Mouse (Mus musculus) kidney, adult 18-20 months (tissue): ENCODE results near the gene Sorl1.
"Not testable (repeated sequence)": the region's sequence is repeated elsewhere in the genome, so short reads cannot be mapped to it uniquely, and the experiment has no call there.

Experiments
- DNase-seq: peaks from one replicate; pipeline ENCODE4 v3.0.0; 2021

Sorl1 gene

DNA sequence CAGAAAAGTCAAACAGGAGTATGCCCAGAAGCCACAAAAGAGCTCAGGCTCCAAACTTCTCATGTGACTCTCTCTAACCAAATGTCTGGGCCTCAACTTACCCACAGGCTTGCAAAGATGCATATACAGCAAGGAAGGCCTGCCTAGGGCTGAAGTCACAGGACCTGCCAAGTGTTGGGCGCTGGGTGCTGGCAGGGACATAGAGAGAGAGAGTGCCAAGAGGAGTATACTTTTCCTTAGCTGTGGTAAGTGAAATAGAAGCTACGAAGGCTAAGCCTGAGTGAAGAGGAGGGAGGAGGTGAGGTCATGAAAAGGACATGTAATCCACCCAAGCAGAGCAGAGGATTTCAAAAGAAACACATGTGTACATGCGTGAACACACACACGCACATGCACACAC lies 32.5 kb downstream of the Sorl1 start:
- no peak for DNase-seq

DNA sequence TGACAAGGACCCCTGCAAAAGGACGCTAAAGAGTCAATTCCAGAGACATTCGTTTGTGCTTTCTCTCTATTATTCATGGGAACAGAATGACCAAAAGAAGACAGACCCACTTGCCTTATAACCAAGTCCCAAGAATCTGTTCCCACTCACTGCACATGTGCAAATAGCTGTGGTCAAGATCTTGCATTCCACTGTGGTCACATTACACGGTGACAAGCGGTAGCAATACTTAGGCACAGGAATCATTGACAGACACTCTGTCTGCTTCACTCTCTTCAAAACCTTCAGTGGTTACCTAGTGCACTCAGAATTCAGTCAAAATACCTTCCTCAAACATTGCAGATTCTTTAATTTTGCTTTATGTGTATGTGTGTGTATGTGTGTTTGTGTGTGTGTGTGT lies 36.2 kb downstream of the Sorl1 start:
- no peak for DNase-seq

DNA sequence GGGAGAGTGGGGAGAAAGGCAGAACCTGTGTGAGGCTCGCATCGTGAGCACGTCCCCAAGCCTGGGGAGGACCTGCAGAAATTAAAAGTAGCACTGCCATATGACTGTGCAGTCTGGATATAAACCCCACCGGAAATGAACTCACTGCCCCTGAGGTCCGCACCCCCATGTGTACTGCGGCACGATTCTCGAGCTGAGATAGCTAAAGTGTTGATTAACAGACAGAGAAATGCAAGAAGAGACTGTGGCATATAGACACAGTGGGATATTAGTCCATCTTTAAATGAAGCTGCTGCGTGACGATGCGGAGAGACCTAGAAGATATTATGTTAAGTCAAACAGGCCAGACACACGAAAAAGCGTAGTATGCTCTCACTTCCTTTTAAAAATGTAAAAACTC lies 38.1 kb downstream of the Sorl1 start:
- DNase-seq: no peak

DNA sequence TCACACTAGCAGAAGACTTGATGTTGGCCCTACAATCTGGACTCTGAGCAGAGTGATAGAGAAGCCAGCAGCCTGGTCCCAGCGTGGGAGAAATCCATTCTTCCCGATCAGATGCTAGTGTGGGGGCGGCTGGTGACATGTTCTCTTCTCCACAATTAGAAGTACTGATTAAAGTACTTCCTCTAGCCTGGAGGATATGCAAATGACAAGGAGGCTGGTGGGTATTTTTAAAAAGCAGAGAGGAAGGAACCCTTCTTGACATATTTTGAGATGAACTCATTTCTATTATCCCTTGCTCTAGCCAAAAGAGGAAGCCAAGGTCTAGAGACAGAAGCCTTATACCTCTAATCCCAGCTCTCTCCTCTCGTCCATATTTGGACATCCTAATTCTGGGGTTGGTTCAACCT lies 40.4 kb downstream of the Sorl1 start:
- DNase-seq: no peak

DNA sequence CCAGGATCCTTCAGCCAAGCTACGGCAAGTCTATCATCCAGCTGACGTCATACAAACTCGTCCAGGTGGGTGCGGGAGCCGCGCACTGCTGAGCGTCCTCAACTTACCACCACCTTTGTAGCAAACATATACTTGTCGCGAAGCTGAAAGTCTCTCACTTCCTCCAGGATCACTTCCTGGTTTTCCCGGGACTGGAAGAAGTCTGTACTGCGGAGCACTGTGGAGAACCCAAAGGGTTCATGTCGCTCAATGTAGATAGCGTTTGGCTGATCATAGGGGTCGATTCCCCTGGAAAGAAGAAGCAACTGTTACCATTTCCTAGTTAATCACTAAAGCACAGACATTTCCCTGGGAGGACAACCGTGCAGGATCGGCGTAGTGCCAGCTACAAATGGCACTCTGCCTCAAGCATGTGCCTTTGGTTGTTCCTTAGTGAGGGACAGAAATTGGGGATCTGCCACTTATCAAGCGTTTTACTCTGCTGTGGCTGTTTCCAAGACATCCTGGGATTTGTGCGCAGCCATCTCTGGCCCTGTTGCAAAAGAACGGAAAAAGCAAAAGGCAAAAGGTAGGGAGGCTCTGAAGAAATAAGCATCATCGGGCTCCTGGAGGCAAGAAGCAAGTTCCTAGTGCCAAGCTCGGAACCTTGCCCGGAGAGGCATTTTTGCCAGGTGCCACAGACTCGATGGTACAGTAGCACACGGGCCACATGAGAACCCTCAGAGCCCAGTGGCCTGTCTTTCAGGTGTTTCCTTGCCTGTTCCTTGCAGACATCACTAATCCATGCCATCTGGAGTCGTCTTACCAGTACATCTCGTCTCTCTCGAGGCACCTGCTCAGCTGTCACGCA lies 42.2 kb downstream of the Sorl1 start:
- DNase-seq: no peak

DNA sequence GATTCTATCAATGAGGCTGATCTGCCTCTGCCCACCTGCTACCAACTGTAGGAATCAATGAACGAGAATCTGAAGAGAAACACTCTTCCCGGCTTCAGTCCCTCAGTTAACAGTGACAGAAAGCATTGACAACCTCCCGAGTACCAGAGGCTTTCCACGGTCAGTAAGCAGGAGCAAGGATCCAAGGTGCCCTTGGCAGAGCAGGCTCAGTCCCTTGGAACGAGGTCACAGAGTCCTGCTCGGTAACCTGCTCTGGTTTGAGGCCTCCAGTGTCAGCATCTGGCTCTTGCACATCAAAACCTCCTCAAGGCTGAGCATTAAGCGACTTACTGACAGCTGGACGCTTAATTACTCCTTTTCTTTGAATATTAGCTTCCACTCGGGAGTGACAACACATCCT lies 43.4 kb downstream of the Sorl1 start:
- DNase-seq: peak; percentile 59

DNA sequence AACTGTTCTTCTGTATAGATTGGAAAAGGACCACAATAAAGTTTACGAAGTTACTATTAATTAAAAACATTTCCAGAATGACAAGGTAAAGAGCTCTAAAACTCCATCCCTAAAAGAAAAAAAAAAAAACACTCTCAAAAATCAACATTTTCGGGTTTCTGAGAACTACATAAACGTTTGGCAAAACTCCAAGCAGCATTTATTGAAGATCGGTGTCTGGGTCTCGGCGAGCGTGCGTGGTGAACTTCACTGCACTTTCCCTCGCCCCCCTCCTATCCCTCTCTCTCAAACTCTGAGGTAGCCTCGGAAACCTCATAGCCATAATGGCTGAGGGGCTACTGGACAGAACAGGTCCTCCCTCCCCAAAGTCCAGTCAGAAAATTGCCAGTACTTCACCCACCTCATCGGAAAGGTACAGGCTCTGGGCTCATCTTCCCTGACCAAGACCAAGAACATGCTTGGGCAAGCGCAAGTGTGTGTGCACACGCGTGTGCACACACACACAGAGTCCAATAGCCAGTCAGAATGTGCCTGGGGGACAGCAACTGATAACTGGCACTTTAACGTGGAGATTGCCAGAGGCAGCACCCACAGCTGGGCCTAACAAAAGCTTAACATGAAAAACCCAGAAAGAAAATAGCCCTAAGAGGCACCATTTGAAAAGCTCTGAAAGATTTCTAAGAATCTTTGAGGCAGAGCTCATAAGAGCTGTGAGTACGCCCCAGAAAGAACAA lies 46.8 kb downstream of the Sorl1 start:
- no peak for DNase-seq

DNA sequence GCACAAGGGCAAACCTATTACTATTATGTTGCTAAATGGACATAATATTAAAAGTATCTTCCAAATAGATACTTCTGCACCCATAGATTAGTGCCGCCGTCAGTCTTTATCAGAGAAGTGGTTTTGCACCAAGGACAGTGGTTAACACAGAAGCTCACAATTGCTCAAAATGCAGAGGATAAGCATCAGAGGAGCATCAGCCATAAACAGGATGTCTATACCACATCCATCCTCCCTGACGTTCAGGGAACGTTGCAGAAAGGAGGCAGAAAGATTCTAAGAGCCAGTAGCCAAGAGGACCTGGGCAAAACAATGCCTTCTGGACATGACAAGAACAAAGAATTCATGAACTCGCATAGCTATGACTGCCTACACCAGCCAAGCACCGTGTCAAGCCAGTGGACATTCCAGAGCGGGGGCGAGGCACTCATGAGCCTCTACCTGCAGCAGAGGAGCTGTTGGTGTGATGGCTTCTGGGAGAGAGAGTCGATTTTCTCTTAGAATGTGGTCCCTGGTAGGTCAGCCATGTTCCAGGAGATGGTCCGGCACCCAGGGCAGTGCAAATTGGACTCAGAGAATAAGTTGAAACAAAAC lies 47.7 kb downstream of the Sorl1 start:
- DNase-seq: no peak

DNA sequence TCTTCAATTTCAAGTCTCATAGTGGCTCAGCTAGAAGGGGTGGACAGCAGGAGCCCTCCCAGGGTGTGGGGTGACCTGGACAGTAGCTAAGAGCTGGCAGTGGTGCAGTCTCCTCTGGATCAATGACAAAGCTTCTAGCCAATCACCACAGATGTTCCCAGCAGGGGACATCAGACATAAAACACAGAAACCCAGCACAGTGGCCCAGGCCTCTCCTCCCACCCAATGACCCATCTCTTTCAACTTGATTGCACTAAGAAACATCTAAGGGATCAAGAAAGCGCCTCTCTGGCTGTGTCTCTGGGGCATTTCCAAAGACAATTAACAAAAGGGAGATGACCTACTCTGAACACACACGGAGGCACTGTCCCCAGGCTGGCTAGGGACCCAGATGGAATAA lies 48.9 kb downstream of the Sorl1 start:
- DNase-seq: no peak

DNA sequence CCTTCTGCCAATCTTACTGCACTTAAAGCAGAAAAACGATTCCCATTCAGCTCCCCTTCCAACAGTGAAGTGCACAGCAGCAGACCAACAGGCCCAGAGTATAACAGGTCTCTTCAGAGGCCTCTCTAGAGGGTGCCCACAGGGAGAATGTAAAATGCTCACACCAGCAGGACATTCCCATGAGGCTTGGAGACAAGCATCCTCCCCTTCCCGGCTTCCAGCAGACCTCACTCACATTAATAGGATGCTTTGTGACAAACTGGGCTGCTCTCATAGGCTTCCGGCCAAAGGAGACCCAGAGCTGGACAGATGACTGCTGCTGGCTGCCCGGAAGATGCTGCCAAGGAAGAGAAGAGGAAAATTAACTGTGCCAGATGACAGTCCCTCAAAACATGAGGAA lies 52.1 kb downstream of the Sorl1 start:
- DNase-seq: no peak

DNA sequence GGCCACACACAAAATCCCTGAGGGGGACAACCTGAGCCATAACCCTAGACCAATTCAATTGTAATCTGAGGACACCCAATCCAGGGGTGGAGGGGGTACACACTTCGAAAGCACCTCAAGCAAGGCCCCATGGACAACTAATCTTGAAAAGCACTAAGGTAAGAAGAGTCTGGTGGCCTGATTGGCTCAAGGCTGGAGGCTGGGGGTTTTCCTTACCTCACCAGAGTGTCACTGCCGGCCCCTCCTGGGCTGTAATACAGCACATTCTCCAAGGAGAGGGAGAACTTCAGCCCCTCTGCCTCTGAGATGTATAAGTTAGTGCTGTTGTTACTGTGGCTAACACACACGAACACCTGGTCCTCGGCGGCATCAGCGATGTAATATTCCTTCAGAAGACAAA lies 53.2 kb downstream of the Sorl1 start:
- no peak for DNase-seq

DNA sequence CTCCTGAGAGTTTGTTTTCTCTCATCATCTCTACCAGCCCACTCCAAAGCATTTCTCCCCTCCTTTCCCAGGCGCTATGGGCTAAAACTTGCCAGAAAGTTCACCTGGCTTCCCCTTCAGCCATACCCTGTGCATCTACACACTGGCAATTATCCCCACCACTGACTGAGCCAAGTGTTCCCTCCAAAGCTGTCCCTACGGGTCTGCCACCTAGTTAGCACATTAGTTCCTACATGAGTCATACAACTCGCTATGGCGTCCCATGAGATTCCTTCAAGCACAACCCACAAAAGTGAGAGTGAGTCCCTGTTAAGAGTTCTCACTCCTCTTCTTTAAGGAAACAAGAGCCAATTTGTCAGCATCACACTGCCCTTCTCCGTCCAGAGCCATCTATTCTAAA lies 54.6 kb downstream of the Sorl1 start:
- DNase-seq: no peak

DNA sequence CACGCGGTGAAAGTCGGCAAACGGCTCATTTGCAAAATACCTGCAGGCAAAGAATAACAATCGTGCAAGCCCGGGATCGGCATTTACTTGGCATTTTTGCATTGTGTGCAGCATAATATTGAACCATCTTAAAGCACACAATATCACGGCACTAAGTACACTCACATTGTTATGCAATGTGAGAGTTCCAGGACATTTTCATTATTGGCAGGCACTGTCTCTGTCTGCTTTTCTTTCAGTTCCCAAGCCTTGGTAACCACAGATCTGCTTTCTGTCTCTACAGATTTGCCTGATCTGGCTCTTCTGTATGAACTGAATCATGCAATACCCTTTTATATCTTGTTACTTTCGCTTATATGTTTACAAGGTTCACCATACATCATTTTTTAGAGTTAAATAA lies 56.1 kb downstream of the Sorl1 start:
- no peak for DNase-seq

DNA sequence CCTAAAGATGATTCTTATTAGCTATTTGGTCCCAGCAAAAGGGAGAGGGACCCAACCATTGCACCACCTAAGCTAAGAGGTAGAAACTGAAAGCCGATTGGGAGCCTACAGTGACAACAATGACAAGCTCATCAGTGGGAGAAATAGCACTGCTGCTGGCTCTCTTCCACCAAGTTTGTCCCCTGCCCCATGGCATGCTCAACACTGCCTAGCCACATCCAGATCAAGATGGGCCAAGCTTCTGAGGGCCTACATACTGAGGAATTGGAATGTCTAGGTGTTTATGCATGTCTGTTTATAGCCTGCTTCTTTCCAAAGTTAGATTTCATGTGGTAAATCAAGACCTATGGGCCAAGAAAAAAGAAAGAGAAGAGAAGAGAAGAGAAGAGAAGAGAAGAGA lies 58.3 kb downstream of the Sorl1 start:
- DNase-seq: no peak

DNA sequence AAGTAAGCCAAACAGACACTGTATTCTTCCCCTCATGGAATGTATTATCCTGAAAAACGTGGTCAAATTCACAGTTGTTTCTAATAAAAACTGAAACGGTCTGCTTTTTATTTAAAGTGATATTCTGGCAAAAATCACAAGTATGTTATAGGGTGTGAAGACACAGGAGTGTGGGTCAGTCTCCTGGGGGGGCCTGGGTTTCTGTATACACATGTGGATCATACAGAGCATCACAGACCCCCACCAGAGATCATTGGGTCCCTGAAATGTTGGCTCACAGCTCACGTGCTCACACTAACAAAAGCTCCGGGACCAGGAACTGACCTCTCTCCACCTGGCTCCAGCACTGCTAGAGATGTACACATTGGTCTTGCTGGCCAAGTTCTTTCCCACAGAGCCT lies 60.7 kb downstream of the Sorl1 start:
- no peak for DNase-seq

DNA sequence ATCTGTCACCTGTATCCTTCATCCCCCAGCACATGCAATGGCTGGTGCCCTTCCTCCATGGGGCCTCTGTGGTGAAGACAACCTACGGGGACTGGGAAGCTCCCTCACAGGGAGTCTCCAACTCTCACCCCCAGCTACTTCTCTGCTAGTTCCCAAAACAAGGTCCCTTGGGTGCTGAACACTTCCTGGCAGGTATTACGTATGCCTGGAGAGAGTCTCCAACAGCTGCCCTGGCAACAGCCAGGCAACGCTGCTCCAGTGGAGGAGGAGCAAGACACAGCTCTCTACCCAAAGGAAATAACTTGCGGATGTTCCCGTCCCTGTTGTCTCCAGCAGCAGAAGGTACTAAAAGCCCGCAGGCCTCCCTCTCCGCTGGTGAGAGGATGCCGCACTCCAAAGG lies 61.8 kb downstream of the Sorl1 start:
- DNase-seq: no peak

DNA sequence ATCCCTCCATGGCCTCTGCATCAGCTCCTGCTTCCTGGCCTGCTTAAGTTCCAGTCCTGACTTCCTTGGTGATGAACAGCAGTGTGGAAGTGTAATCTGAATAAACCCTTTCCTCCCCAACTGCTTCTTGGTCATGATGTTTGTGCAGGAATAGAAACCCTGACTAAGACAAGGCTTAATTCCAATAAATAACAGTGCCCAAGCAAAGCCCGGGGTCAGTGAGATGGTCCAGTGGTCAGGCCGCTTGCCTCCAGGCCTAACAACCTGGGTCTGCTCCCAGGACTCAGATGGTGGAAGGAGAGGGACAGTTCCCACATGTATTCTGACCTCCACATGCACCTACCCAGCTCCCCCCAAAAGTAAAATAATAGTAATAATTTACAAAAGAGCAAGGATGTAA lies 65.1 kb downstream of the Sorl1 start:
- not testable (repeated sequence) for DNase-seq

DNA sequence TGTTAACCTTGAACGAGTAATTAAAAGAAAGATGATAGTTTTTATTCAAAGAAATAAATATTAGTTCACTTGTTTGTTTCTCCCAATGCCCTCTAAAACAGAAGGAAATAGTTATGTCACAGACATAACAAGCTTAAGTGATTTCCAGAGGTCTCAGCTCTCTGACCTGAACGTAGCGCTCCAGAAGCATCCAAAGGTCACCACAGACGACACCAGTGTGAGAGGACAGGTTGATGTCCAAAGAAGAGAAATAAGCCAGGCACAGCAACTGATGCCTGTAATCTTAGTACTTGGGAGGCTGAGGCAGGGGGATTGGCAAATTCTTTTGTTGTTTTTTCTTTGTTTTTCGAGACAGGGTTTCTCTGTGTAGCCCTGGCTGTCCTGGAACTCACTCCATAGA lies 67.5 kb downstream of the Sorl1 start:
- no peak for DNase-seq

DNA sequence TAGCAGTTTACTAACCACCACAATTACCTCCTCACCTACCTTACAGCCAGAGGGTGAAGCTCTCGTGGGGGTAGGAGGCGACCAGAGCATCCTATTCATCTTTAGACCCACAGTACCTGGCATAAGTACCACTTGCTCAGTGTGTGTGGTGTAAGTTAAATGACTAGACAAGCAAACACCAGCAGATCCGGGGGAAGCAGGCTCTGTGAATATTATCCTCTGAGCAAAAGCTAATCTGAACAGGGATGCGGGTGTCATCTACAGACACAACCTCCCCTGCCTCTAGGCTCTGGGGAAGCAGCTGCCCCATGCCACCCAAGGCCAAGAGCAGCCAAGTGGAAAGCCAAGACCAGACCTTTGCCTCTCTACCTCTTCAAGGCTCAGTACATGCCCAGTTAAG lies 68.7 kb downstream of the Sorl1 start:
- DNase-seq: peak; percentile 59

DNA sequence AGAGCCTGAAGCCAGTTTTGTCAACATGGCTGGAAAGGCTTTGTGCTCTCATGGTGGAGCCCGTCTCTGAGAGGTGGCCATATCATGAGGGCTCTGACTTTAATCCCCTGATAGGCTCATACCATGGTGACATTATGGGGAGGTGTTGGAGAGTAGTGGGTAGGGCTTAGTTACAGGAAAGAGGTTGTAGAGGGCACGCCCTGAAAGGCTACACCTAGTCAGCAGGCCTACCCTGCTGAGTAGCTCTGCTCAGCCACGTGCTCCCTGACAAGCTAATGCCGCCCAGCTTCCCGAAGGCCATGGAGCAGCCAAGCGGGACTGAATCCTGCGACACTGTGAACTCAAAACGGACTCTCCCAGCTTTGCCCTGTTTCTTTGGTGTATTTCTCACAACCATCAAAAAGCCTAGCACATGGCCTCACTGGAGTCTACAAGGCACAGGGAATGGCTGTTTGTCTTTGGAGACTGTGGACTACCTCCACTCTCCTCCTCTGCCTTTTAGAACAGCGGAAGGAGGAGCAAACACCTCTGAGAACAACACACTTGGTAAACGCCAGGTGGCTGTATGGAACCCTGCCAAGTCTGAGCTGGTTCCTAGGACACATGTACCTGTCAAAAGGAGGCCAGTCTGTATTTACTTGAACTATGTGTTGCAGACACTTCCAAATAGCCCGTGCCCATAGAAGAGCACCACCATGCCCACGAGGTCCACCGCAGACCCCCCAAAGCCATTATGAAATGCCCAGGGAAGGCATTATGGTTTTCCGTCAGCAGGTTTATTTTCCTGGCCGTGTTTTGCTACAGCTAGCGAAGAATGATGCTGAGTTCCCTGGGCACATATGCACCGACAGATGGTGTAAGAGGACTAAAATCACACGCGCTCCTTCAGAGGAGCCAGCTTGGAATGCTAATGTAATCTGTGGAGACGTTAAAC lies 69.5 kb downstream of the Sorl1 start:
- DNase-seq: peak; percentile 83

DNA sequence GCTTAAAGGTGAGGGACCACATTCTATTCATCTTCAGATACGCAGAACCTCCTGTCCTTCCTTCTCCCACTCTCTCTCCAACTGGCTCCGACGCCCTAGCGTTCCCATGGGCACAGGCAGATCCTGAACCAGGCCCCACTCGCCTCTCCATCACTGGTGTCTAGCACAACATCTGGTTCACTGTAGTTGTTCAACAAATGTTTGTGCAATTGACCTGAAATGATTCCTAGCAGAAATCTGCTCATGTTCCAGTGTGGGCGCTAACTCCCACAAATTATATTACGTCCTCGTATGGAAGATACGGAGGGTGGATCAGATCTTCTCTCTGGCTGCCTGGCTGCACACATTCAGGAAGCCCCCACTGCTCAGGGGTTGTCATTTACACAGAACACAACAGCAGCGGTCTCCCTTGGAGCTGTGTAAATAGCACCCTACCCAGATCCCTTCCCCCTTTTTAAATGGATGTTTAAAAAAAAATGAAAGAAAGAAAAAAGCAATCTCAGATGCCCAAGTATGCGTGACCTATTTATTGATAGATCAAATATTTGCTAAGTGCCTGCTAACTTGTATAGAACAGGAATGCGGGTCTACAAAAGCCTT lies 70.4 kb downstream of the Sorl1 start:
- DNase-seq: no peak

DNA sequence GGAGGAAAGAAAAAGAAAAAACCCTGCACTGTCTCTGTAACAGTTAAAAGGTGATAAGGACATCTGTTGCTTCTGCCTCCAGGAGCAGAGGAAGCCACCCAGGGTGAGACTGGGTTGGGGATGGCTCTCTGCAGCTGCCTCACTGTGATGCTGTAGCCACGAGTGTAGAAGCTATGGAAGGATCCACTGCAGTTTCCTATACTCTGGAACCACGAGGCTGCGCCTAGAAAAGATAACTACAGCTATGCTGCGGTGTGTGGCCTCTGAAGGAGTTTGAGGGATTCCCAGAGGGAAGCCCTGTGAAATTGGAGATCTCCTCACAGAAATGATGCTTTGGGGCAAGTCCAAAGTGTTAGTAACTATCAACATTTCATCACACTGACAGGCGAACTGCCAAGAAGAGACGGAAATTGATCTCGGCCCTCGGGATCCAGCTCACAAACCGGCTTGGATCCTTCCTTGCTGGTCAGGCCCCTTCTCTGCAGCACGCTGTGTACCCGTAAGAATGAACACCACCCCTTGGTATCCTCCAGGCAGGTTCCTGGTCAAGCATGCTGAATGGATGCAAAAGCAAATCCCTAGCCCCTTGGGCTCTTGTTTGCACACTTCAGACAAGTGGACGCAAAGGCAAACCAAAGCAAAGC lies 71.3 kb downstream of the Sorl1 start:
- no peak for DNase-seq
